Mouse (Mus musculus) layer of hippocampus, adult 2 months (tissue): ENCODE data around the gene Olfr485. TPM values are rescaled to one million over a fixed set of nuclear protein-coding genes. Genes with fewer than 3 reads are reported as not detected.
"Not testable (repeated sequence)": the region's sequence is repeated elsewhere in the genome, so short reads cannot be mapped to it uniquely, and the experiment has no call there.

Experiments
- DNase-seq, 2 experiments: peaks; one replicate each; pipeline ENCODE4 v3.0.0; 2022; ENCODE audit warnings: low spot score in 2 of 2
- H3K27ac ChIP-seq: fragments of 200-600 bp; 2 replicates; pipeline ENCODE4 v1.8.1; 2022
- H3K4me3 ChIP-seq: fragments of 200-600 bp; 2 replicates; pipeline ENCODE4 v1.8.1; 2022; ENCODE audit warnings: mild to moderate bottlenecking
- CTCF ChIP-seq: fragments of 200-600 bp; conservative IDR thresholded peaks from 2 replicates; pipeline ENCODE4 v1.8.1; 2022; ENCODE audit warnings: antibody characterized with exemption, mild to moderate bottlenecking, moderate library complexity
- long read RNA-seq, 2 experiments: library from polyadenylated mRNA; stranded (forward); transcript quantifications; one replicate each; pipeline ENCODE4 v2.0.0; 2021; ENCODE audit warnings: borderline mapping rate in 2 of 2
- total RNA-seq, 2 experiments: library from RNA; stranded (reverse); gene quantifications; 2 replicates each; pipeline ENCODE4 v1.2.3; 2021

Olfr485 gene
- total RNA-seq, result not detected
- long read RNA-seq, experiment 1, result 0 reads
- long read RNA-seq, experiment 2, result 0 reads

- DNase-seq, result no peak
- no peak for TF ChIP-seq CTCF
- Histone ChIP-seq H3K4me3 (no peak within 1 kb of the TSS), H3K27ac (no peak within 1 kb of the TSS)
These were observed at the start of gene Olfr485 for GRCm38 (mm10) chr7:108159771-108160170. Gene Olfr485, minus strand, starts transcription at chr7:108159871.

DNA sequence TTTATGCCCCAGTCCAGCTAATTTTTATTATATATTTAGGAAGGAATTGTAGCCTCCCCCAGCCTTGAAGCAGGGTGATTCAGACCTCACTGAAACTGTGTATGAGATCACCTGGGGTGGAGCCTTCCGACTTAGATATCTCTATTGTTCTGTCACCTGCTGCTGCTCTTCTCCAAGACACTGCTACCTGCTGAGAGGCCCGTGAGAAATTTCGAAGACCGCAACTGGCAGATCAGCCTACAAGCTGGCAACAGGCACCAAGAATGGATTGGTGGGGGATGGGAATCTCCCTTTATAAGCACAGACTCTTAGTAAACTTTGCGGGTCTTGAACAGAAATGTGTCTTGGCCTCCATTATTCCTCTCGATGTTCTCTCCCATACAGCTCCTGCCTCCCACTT lies 37.3 kb upstream of the Olfr485 start:
- Histone ChIP-seq H3K27ac (no peak overlapping the region), H3K4me3 (no peak overlapping the region)
- no peak for DNase-seq
- no peak for TF ChIP-seq CTCF

- DNase-seq, H3K4me3 ChIP-seq, H3K27ac ChIP-seq: not testable (repeated sequence)
These were observed 36.7 kb upstream of the Olfr485 start for GRCm38 (mm10) chr7:108196337-108196736.

DNA sequence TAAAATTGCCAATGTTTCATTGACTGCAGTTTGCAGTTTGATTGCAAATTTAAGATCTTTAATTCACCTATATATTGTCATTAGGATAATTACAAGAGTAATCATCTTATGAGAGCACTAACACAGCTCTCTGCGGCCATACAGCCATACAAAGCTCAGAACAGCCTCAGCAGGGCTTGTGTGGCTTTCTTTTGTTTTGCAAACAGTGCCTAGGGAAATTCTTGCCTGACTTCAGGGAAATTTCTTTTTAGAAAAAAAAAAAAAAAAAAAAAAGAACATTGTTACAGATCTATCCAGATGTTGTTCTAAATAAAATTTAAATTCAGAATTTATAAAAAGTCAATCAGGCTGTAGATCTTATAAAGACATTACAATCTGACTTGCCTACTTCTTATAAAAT lies 33.0 kb upstream of the Olfr485 start:
- not testable (repeated sequence) for DNase-seq, H3K4me3 ChIP-seq, H3K27ac ChIP-seq

DNA sequence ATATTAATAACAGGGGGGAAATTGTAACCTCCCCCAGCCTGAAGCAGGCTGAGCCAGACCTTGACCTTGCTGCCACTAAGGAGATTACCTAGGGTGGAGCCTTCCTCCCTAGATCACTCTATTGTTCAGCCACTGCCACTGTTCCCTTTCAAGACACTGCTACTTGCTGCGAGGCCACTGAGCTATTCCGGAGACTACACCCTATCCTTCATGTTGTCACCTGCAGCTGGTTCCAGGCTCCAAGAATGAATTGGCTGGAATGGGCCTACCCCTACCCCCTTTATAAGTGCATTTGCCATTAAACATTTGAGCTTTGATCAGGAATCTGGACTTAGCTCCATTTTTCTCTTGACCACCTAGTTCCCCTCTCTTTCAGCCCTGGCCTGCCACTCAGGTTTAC lies 31.5 kb upstream of the Olfr485 start:
- not testable (repeated sequence) for H3K27ac ChIP-seq, DNase-seq, H3K4me3 ChIP-seq

- H3K27ac ChIP-seq, H3K4me3 ChIP-seq, DNase-seq: not testable (repeated sequence)
These were observed 25.6 kb upstream of the Olfr485 start for GRCm38 (mm10) chr7:108185237-108185636.

GRCm38 (mm10) chr7:108184401-108184800 lies 24.7 kb upstream of the Olfr485 start:
- not testable (repeated sequence) for DNase-seq, H3K4me3 ChIP-seq

GRCm38 (mm10) chr7:108172642-108173041 lies 13.0 kb upstream of the Olfr485 start, which contains the start of gene Olfr486:
Gene Olfr486, minus strand, starts transcription at chr7:108172742.
- DNase-seq, H3K4me3 ChIP-seq, H3K27ac ChIP-seq: not testable (repeated sequence)

More at GRCm38 (mm10) chr7:108184401-108184800, 24.7 kb upstream of the Olfr485 start:
- not testable (repeated sequence) for H3K27ac ChIP-seq

GRCm38 (mm10) chr7:108127349-108127748 lies 32.3 kb downstream of the Olfr485 start, which contains the start of gene Olfr484:
Gene Olfr484, minus strand, starts transcription at chr7:108127449.
- TF ChIP-seq CTCF, result no peak
- no peak within 1 kb of the TSS for H3K4me3 ChIP-seq
- no peak within 1 kb of the TSS for H3K27ac ChIP-seq
- no peak for DNase-seq

DNA sequence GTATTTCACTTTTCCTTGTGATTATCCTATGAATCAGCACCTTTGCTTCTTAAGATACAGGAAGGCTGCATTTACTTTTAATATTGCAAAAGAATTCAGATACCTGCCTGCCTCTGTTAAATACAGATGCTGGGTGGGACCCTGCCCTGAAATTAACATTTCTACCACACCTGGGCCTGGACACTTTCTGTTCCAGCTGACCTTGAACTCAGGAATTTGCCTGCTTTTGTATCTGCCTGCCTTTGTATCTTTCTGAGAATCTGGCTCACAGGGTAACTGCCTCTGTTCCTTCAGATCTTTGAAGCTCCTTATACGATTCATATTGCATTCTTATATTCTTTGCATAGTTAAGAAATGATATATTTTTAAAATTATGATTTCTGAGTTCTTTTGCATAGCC lies 38.3 kb downstream of the Olfr485 start:
- no peak for TF ChIP-seq CTCF
- DNase-seq, result no peak
- Histone ChIP-seq H3K27ac (no peak overlapping the region), H3K4me3 (no peak overlapping the region)

DNA sequence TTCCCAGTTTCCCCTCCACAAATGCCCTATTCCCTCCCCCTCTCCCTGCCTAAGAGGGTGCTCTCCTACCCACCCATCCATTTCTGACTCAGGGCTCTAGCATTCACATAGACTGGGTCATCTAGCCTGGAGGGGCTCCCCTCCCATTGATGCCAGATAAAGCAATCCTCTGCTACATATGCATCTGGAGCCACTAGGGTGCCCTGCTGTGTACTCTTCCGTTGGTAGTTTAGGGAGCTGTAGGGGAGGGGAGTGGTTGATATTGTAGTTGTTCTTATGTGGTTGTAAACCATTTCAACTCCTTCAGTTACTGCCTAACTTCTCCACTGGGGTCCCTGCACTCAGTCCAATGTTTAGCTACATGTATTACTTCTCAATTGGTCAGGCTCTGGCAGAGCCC lies 39.0 kb downstream of the Olfr485 start:
- no peak for TF ChIP-seq CTCF
- Histone ChIP-seq H3K27ac (no peak overlapping the region), H3K4me3 (no peak overlapping the region)
- DNase-seq, result no peak

Other genes starting within 250 kb of the Olfr485 start
- not detected for gene Olfr473, start 229.4 kb downstream of the Olfr485 start, total RNA-seq
- gene Olfr474, start 205.2 kb downstream of the Olfr485 start, total RNA-seq, result not detected
- not detected for gene Olfr476, start 195.1 kb downstream of the Olfr485 start, total RNA-seq
- not detected for gene Olfr477, start 173.2 kb downstream of the Olfr485 start, total RNA-seq
- not detected for gene Olfr478, start 125.9 kb downstream of the Olfr485 start, total RNA-seq
- not detected for gene Olfr479, start 109.2 kb downstream of the Olfr485 start, total RNA-seq
- not detected for gene Olfr480, start 92.5 kb downstream of the Olfr485 start, total RNA-seq
- gene Olfr481, start 80.0 kb downstream of the Olfr485 start, total RNA-seq, result not detected
- 1 to 10 TPM; 2.2 TPM for gene Olfr482, start 62.3 kb downstream of the Olfr485 start, total RNA-seq
- not detected for gene Olfr483, start 59.0 kb downstream of the Olfr485 start, total RNA-seq
- gene Olfr484, start 32.4 kb downstream of the Olfr485 start, total RNA-seq, result not detected
- not detected for gene Olfr486, start 12.9 kb upstream of the Olfr485 start, total RNA-seq
- gene Olfr487, start 54.8 kb upstream of the Olfr485 start, total RNA-seq, result not detected
- gene Olfr488, start 98.5 kb upstream of the Olfr485 start, total RNA-seq, result not detected
- not detected for gene Olfr490, start 129.1 kb upstream of the Olfr485 start, total RNA-seq
- gene Olfr491, start 153.6 kb upstream of the Olfr485 start, total RNA-seq, result not detected
- not detected for gene Olfr492, start 163.8 kb upstream of the Olfr485 start, total RNA-seq
- not detected for gene Olfr493, start 187.1 kb upstream of the Olfr485 start, total RNA-seq
- gene Olfr494, start 205.5 kb upstream of the Olfr485 start, total RNA-seq, result not detected
- not detected for gene Olfr495, start 233.3 kb upstream of the Olfr485 start, total RNA-seq